Mouse (Mus musculus) heart, postnatal 4 days (tissue): ENCODE results near the gene Ssh2. TPM values are rescaled to one million over a fixed set of nuclear protein-coding genes. Genes with fewer than 3 reads are reported as not detected.
"Not testable (repeated sequence)": the region's sequence is repeated elsewhere in the genome, so short reads cannot be mapped to it uniquely, and the experiment has no call there.

ENCODE experiments used
- DNase-seq: peaks from one replicate; pipeline ENCODE4 v3.0.0; 2021
- total RNA-seq, 2 experiments: library from RNA; stranded (reverse); gene quantifications; 2 replicates each; pipeline ENCODE4 v1.2.3; 2021

Ssh2 gene
- total RNA-seq, 2 experiments from 2014 or later, result 92.1 to 98.9 TPM

DNA sequence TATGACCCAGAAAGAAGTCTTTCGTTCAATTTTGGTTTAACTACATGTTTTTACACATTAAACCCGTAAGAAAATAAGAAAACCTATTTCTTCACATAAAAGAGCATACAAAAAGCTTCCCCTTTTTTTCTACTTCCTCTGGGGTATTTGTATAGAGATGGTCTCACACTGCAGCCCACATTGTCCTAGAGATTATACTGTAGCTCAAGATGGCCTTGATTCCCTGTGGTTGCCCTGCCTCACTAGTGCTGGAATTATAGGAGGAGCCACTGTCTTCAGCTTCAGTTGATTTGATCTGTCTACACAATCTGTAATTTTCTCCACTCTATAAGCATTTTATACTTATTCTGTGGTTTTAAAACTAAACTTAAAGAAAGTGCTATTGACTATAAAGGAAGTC lies 15.4 kb downstream of the Ssh2 start:
- DNase-seq, result no peak

DNA sequence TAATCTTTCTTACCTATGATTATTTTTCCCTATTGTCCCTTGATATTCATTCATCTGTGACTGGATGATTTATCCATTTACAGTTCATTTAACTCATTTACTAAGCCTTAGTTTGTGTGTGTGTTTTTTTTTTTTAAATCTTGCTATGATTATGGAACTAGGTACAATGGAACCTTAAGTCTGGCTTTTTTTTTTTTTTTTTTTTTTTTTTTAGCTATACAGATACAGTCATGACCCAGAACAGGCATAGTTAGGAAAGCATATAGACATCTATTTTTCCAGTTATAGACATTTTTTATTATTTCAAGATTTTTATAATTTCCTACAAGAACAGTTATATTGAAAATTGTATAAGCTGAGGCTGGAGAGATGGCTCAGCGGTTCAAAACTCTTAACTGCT lies 19.2 kb downstream of the Ssh2 start:
- no peak for DNase-seq

GRCm38 (mm10) chr11:77239658-77240345 lies 23.7 kb downstream of the Ssh2 start:
- no peak for DNase-seq

GRCm38 (mm10) chr11:77240466-77241246 lies 24.6 kb downstream of the Ssh2 start:
- DNase-seq, result no peak

DNA sequence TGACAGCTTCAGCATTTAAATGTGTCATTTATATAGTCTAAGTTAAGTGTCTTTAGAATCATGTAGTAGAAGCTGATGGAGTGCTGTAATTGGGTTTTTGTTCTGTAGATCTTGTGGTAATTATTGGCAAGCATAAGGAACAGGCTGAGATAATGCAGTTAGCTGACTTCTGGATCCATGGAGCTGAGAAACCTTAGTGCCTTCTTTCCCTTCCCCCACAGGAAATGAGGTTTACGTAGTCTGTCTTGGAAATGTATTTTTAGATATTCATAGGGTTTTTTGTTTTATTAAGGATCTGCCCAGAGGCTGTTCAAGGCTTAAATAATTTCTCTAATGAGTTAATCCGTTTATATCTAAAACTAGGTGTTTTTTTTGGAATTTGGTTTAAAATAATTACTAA lies 26.8 kb downstream of the Ssh2 start:
- DNase-seq, result no peak

GRCm38 (mm10) chr11:77252826-77253225 lies 36.7 kb downstream of the Ssh2 start:
- no peak for DNase-seq

- DNase-seq, result no peak
These were observed 43.4 kb downstream of the Ssh2 start for GRCm38 (mm10) chr11:77259441-77259840.

DNA sequence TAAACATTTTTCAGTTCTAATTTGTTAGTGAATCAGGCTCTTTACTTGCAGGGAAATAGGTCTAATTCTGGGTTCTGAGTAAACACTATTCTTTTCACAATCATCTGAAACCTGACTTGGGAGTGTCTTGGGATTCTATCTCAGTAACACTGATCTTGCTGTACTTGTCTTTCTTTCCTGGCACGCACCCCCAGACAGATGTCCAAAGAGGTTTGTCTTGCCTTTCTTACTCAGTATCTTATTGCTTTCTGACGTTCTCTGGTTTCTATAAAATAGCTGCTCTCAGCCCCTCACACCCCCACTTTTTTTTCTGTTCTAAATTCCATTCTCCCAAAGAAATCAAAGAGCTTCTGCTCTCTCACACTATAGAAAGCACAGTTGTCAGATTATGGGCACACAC lies 51.3 kb downstream of the Ssh2 start:
- no peak for DNase-seq

- no peak for DNase-seq
These were observed 59.9 kb downstream of the Ssh2 start for GRCm38 (mm10) chr11:77276000-77276399.

DNA sequence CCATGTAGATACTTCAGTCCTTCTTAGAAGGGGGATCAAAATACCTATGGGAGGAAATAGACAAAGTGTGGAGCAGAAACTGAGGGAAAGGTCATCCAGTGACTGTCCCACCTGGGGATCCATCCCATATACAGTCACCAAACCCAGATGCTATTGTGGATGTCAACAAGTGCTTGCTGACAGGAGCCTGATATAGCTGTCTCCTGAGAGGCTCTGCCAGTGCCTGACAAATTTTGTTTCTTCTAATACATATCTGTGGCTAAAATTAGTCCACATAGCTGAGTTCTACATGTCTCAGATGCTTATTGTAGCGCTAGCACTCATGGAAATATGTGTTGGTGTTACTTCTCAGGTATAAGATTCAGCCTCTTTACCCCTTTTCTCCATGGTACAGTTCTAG lies 62.5 kb downstream of the Ssh2 start:
- not testable (repeated sequence) for DNase-seq

GRCm38 (mm10) chr11:77280219-77280618 lies 64.1 kb downstream of the Ssh2 start:
- no peak for DNase-seq

- DNase-seq, result no peak
These were observed 75.4 kb downstream of the Ssh2 start for GRCm38 (mm10) chr11:77291447-77291846.

DNA sequence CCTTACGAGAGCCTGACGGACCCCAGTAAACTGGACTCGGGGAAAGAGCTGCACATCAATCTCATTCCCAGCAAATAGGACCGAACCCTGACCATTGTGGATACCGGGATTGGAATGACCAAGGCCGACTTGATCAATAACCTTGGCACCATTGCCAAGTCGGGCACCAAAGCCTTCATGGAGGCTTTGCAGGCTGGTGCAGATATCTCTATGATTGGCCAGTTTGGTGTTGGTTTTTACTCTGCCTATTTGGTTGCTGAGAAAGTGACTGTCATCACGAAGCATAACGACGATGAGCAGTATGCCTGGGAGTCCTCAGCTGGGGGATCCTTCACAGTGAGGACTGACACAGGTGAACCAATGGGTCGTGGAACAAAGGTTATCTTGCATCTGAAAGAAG lies 77.6 kb downstream of the Ssh2 start:
- not testable (repeated sequence) for DNase-seq

GRCm38 (mm10) chr11:77297246-77297645 lies 81.2 kb downstream of the Ssh2 start:
- DNase-seq, result no peak

- no peak for DNase-seq
These were observed 91.1 kb downstream of the Ssh2 start for GRCm38 (mm10) chr11:77307205-77307604.

GRCm38 (mm10) chr11:77308533-77308932 lies 92.4 kb downstream of the Ssh2 start:
- peak; percentile 51 for DNase-seq

- DNase-seq, result peak; percentile 23
These were observed 101.8 kb downstream of the Ssh2 start for GRCm38 (mm10) chr11:77317721-77318477.

GRCm38 (mm10) chr11:77318478-77319118 lies 102.5 kb downstream of the Ssh2 start:
- DNase-seq, result no peak

DNA sequence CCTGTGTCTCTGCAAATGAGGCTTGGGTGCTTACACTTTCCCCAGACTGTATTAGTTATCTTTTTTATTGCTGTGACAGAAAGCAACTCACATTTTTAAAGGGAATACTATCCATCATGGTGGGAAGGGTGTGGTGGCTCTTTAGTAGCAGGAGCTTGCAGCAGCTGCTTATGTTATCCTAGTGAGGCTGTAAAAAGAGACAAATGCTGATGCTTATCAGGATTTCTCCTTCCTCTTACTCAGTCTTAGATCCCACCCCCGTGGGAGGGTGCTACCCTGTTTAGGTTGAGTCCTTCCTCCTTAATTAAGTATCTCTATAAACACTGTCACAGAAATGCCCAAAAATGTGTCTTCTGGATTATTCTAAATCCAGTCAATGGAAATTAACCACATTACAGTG lies 105.1 kb downstream of the Ssh2 start:
- no peak for DNase-seq

GRCm38 (mm10) chr11:77330529-77330928 lies 114.4 kb downstream of the Ssh2 start:
- DNase-seq, result no peak

- DNase-seq, result no peak
These were observed 131.2 kb downstream of the Ssh2 start for GRCm38 (mm10) chr11:77347273-77347672.

- peak; percentile 96 for DNase-seq
These were observed 132.2 kb downstream of the Ssh2 start for GRCm38 (mm10) chr11:77348142-77348741.
